Mouse (Mus musculus): ENCODE results near the gene Sh3bgrl3. TPM values are rescaled to one million over a fixed set of nuclear protein-coding genes. Genes with fewer than 3 reads are reported as not detected.

The Sh3bgrl3 gene
- total and polyA plus RNA-seq, 3 experiments = 122 to 414 TPM; not detected in 1

Other genes starting within 250 kb of the Sh3bgrl3 start
- gene Rps6ka1, start 241.0 kb downstream of the Sh3bgrl3 start, total RNA-seq (2012; rRNA removed) = 45.3 and 45.7 TPM in 2 replicates
- 10 to 100 TPM in 1 of 2 experiments, not detected in 1; 68.9 TPM for gene Rps6ka1, start 241.0 kb downstream of the Sh3bgrl3 start, polyA plus RNA-seq (2012; ENCODE audit: insufficient read depth in 1 of 2, insufficient read length in 2 of 2, low read depth in 1 of 2, low replicate concordance in 2 of 2, missing spikeins in 1 of 2)
- 125 and 131 TPM in 2 replicates for gene Hmgn2, start 160.1 kb downstream of the Sh3bgrl3 start, total RNA-seq (2012; rRNA removed)
- 100 to 1,000 TPM; 186 to 230 TPM for gene Hmgn2, start 160.1 kb downstream of the Sh3bgrl3 start, polyA plus RNA-seq (2012; ENCODE audit: insufficient read depth in 1 of 2, insufficient read length in 2 of 2, low read depth in 1 of 2, low replicate concordance in 2 of 2, missing spikeins in 1 of 2)
- 15.9 and 19.0 TPM in 2 replicates for gene Dhdds, start 127.9 kb downstream of the Sh3bgrl3 start, total RNA-seq (2012; rRNA removed)
- gene Dhdds, start 127.9 kb downstream of the Sh3bgrl3 start, polyA plus RNA-seq (2012; ENCODE audit: insufficient read depth in 1 of 2, insufficient read length in 2 of 2, low read depth in 1 of 2, low replicate concordance in 2 of 2, missing spikeins in 1 of 2) = 10 to 100 TPM in 1 of 2 experiments, not detected in 1; 37.7 TPM
- gene Lin28a, start 109.9 kb downstream of the Sh3bgrl3 start, total RNA-seq (2012; rRNA removed) = not detected in 2 replicates
- gene Lin28a, start 109.9 kb downstream of the Sh3bgrl3 start, polyA plus RNA-seq (2012; ENCODE audit: insufficient read depth in 1 of 2, insufficient read length in 2 of 2, low read depth in 1 of 2, low replicate concordance in 2 of 2, missing spikeins in 1 of 2) = under 1 TPM in 1 of 2 experiments, not detected in 1; 0.01 TPM
- gene Zfp683, start 75.0 kb downstream of the Sh3bgrl3 start, total RNA-seq (2012; rRNA removed) = not detected in 2 replicates
- not detected for gene Zfp683, start 75.0 kb downstream of the Sh3bgrl3 start, polyA plus RNA-seq (2012; ENCODE audit: insufficient read depth in 1 of 2, insufficient read length in 2 of 2, low read depth in 1 of 2, low replicate concordance in 2 of 2, missing spikeins in 1 of 2)
- 0.65 and 0.72 TPM in 2 replicates for gene Crybg2, start 68.0 kb downstream of the Sh3bgrl3 start, total RNA-seq (2012; rRNA removed)
- 1 to 10 TPM in 1 of 2 experiments, not detected in 1; 2.3 TPM for gene Crybg2, start 68.0 kb downstream of the Sh3bgrl3 start, polyA plus RNA-seq (2012; ENCODE audit: insufficient read depth in 1 of 2, insufficient read length in 2 of 2, low read depth in 1 of 2, low replicate concordance in 2 of 2, missing spikeins in 1 of 2)
- 0.52 and 1.3 TPM in 2 replicates for gene Cd52, start 33.7 kb downstream of the Sh3bgrl3 start, total RNA-seq (2012; rRNA removed)
- under 1 TPM in 1 of 2 experiments, not detected in 1; 0.86 TPM for gene Cd52, start 33.7 kb downstream of the Sh3bgrl3 start, polyA plus RNA-seq (2012; ENCODE audit: insufficient read depth in 1 of 2, insufficient read length in 2 of 2, low read depth in 1 of 2, low replicate concordance in 2 of 2, missing spikeins in 1 of 2)
- gene Ubxn11, start 26.2 kb downstream of the Sh3bgrl3 start, total RNA-seq (2012; rRNA removed) = 2.6 and 5.4 TPM in 2 replicates
- gene Ubxn11, start 26.2 kb downstream of the Sh3bgrl3 start, polyA plus RNA-seq (2012; ENCODE audit: insufficient read depth in 1 of 2, insufficient read length in 2 of 2, low read depth in 1 of 2, low replicate concordance in 2 of 2, missing spikeins in 1 of 2) = 10 to 100 TPM in 1 of 2 experiments, not detected in 1; 11.9 TPM
- gene Cep85, start 58.3 kb upstream of the Sh3bgrl3 start, total RNA-seq (2012; rRNA removed) = 30.8 and 32.9 TPM in 2 replicates
- 10 to 100 TPM; 80.9 to 81.1 TPM for gene Cep85, start 58.3 kb upstream of the Sh3bgrl3 start, polyA plus RNA-seq (2012; ENCODE audit: insufficient read depth in 1 of 2, insufficient read length in 2 of 2, low read depth in 1 of 2, low replicate concordance in 2 of 2, missing spikeins in 1 of 2)
- gene Gm7534, start 74.2 kb upstream of the Sh3bgrl3 start, total RNA-seq (2012; rRNA removed) = not detected in 2 replicates
- gene Gm7534, start 74.2 kb upstream of the Sh3bgrl3 start, polyA plus RNA-seq (2012; ENCODE audit: insufficient read depth in 1 of 2, insufficient read length in 2 of 2, low read depth in 1 of 2, low replicate concordance in 2 of 2, missing spikeins in 1 of 2) = not detected
- gene Catsper4, start 98.6 kb upstream of the Sh3bgrl3 start, total RNA-seq (2012; rRNA removed) = not detected in 2 replicates
- gene Catsper4, start 98.6 kb upstream of the Sh3bgrl3 start, polyA plus RNA-seq (2012; ENCODE audit: insufficient read depth in 1 of 2, insufficient read length in 2 of 2, low read depth in 1 of 2, low replicate concordance in 2 of 2, missing spikeins in 1 of 2) = not detected
- gene Cnksr1, start 109.6 kb upstream of the Sh3bgrl3 start, total RNA-seq (2012; rRNA removed) = not detected in 2 replicates
- gene Cnksr1, start 109.6 kb upstream of the Sh3bgrl3 start, polyA plus RNA-seq (2012; ENCODE audit: insufficient read depth in 1 of 2, insufficient read length in 2 of 2, low read depth in 1 of 2, low replicate concordance in 2 of 2, missing spikeins in 1 of 2) = under 1 TPM in 1 of 2 experiments, not detected in 1; 0.07 TPM
- 1.6 and 2.8 TPM in 2 replicates for gene E130218I03Rik, start 114.9 kb upstream of the Sh3bgrl3 start, total RNA-seq (2012; rRNA removed)
- 1 to 10 TPM in 1 of 2 experiments, not detected in 1; 1.6 TPM for gene E130218I03Rik, start 114.9 kb upstream of the Sh3bgrl3 start, polyA plus RNA-seq (2012; ENCODE audit: insufficient read depth in 1 of 2, insufficient read length in 2 of 2, low read depth in 1 of 2, low replicate concordance in 2 of 2, missing spikeins in 1 of 2)
- gene Zfp593, start 116.8 kb upstream of the Sh3bgrl3 start, total RNA-seq (2012; rRNA removed) = 27.3 and 30.4 TPM in 2 replicates
- gene Zfp593, start 116.8 kb upstream of the Sh3bgrl3 start, polyA plus RNA-seq (2012; ENCODE audit: insufficient read depth in 1 of 2, insufficient read length in 2 of 2, low read depth in 1 of 2, low replicate concordance in 2 of 2, missing spikeins in 1 of 2) = 10 to 100 TPM in 1 of 2 experiments, not detected in 1; 33.9 TPM
- not detected in 2 replicates for gene Gm30191, start 118.1 kb upstream of the Sh3bgrl3 start, total RNA-seq (2012; rRNA removed)
- not detected for gene Gm30191, start 118.1 kb upstream of the Sh3bgrl3 start, polyA plus RNA-seq (2012; ENCODE audit: insufficient read depth in 1 of 2, insufficient read length in 2 of 2, low read depth in 1 of 2, low replicate concordance in 2 of 2, missing spikeins in 1 of 2)
- not detected in 2 replicates for gene Grrp1, start 125.3 kb upstream of the Sh3bgrl3 start, total RNA-seq (2012; rRNA removed)
- not detected for gene Grrp1, start 125.3 kb upstream of the Sh3bgrl3 start, polyA plus RNA-seq (2012; ENCODE audit: insufficient read depth in 1 of 2, insufficient read length in 2 of 2, low read depth in 1 of 2, low replicate concordance in 2 of 2, missing spikeins in 1 of 2)
- gene Pdik1l, start 159.1 kb upstream of the Sh3bgrl3 start, total RNA-seq (2012; rRNA removed) = 13.0 and 14.3 TPM in 2 replicates
- gene Pdik1l, start 159.1 kb upstream of the Sh3bgrl3 start, polyA plus RNA-seq (2012; ENCODE audit: insufficient read depth in 1 of 2, insufficient read length in 2 of 2, low read depth in 1 of 2, low replicate concordance in 2 of 2, missing spikeins in 1 of 2) = 10 to 100 TPM; 11.7 to 32.1 TPM
- gene Trim63, start 186.3 kb upstream of the Sh3bgrl3 start, total RNA-seq (2012; rRNA removed) = not detected in 2 replicates
- gene Trim63, start 186.3 kb upstream of the Sh3bgrl3 start, polyA plus RNA-seq (2012; ENCODE audit: insufficient read depth in 1 of 2, insufficient read length in 2 of 2, low read depth in 1 of 2, low replicate concordance in 2 of 2, missing spikeins in 1 of 2) = not detected
- 0.46 and 0.54 TPM in 2 replicates for gene Slc30a2, start 214.4 kb upstream of the Sh3bgrl3 start, total RNA-seq (2012; rRNA removed)
- under 1 TPM in 1 of 2 experiments, not detected in 1; 0.39 TPM for gene Slc30a2, start 214.4 kb upstream of the Sh3bgrl3 start, polyA plus RNA-seq (2012; ENCODE audit: insufficient read depth in 1 of 2, insufficient read length in 2 of 2, low read depth in 1 of 2, low replicate concordance in 2 of 2, missing spikeins in 1 of 2)

All from MEL (cell line).